Mouse (Mus musculus): Measurements from ENCODE around the gene Eif2a. TPM values are rescaled to one million over a fixed set of nuclear protein-coding genes. Genes with fewer than 3 reads are reported as not detected.

Gene Eif2a
- total and polyA plus RNA-seq, 3 experiments, result 116 to 241 (median 119) TPM

GRCm38 (mm10) chr3:58478755-58479455 is 46.7 kb upstream of the Eif2a start:
- Histone ChIP-seq H3K79me2 (replicated peaks; ENCODE audit: control insufficient read depth, extremely low read depth, insufficient read depth, poor library complexity, severe bottlenecking) (no peaks in the 10 kb centered on the region), H3K9ac (ENCODE audit: insufficient read depth, low read depth) (no peak overlapping the region), H3K4me2 (ENCODE audit: insufficient read depth, low read depth, poor library complexity, severe bottlenecking) (no peak overlapping the region), H3K27me3 (replicated peaks) (no peaks in the 10 kb centered on the region), H3K9me3 (replicated peaks; ENCODE audit: low read length) (no peaks in the 10 kb centered on the region), H3K27ac (ENCODE audit: insufficient read depth, low read depth) (no peak overlapping the region), H3K4me1 (ENCODE audit: control insufficient read depth in 1 of 2, insufficient read depth in 2 of 2) (no peaks in the 10 kb centered on the region), H3K36me3 (replicated peaks in 1 of 2; ENCODE audit: control insufficient read depth in 1 of 2, insufficient read depth in 1 of 2, low read length in 1 of 2) (no peaks in the 10 kb centered on the region), H3K4me3 (replicated peaks in 1 of 3; ENCODE audit: low read depth in 2 of 3, low read length in 2 of 3, poor library complexity in 1 of 3) (no peak overlapping the region)
- no peak for DNase-seq (ENCODE audit: extremely low read depth)
- TF ChIP-seq CTCF (conservative IDR thresholded peaks at IDR 0.05 in 1 of 2, IDR thresholded peaks at IDR 0.05 in 1 of 2; ENCODE audit: low read depth in 2 of 2, low read length in 2 of 2) (no peak), RCOR1 (conservative IDR thresholded peaks at IDR 0.05; ENCODE audit: low read depth, low read length) (no peak), NELFE (IDR thresholded peaks at IDR 0.05; ENCODE audit: low read depth, low read length) (no peak), GABPA (IDR thresholded peaks at IDR 0.05; ENCODE audit: insufficient replicate concordance, low read depth, low read length) (no peak), ELF1 (IDR thresholded peaks at IDR 0.05; ENCODE audit: low read depth, low read length) (no peak), IRF4 (IDR thresholded peaks at IDR 0.05; ENCODE audit: low read depth, low read length) (no peak), USF1 (IDR thresholded peaks at IDR 0.05; ENCODE audit: low read depth, low read length) (no peak), EP300 (IDR thresholded peaks at IDR 0.05; ENCODE audit: low read length) (no peak), POLR2A (IDR thresholded peaks at IDR 0.05; ENCODE audit: low read depth, low read length) (no peak), HCFC1 (IDR thresholded peaks at IDR 0.05; ENCODE audit: low read depth, low read length) (no peak), SMC3 (IDR thresholded peaks at IDR 0.05; ENCODE audit: low read depth, low read length) (no peak), MXI1 (IDR thresholded peaks at IDR 0.05; ENCODE audit: low read depth, low read length) (no peak), JUND (conservative IDR thresholded peaks at IDR 0.05; ENCODE audit: low read depth, low read length) (no peak), MAZ (IDR thresholded peaks at IDR 0.05; ENCODE audit: low read depth, low read length) (no peak), USF2 (conservative IDR thresholded peaks at IDR 0.05; ENCODE audit: low read depth, low read length) (no peak), POLR2AphosphoS2 (IDR thresholded peaks at IDR 0.05; ENCODE audit: low read depth, low read length) (no peak), MAFK (IDR thresholded peaks at IDR 0.05; ENCODE audit: insufficient replicate concordance, low read length) (no peak), JUN (IDR thresholded peaks at IDR 0.05; ENCODE audit: insufficient read depth, low read depth, low read length) (no peak)
- in situ Hi-C loops (cut with MboI; ENCODE audit: low pct_ligation_motif_present, low pct_unique_long_range_greater_than_20kb, low sequenced_read_pairs) (loop anchor here (25.0 kb wide), 1 partner anchor 642 kb away; the partner anchor contains the start of gene Pfn2), dilution Hi-C loops (cut with MboI; ENCODE audit: extremely low pct_ligation_motif_present, extremely low pct_unique_long_range_greater_than_20kb, low sequenced_read_pairs) (no loop called here)

GRCm38 (mm10) chr3:58485883-58486282 is 39.7 kb upstream of the Eif2a start:
- in situ Hi-C loops (cut with MboI; ENCODE audit: low pct_ligation_motif_present, low pct_unique_long_range_greater_than_20kb, low sequenced_read_pairs) (loop anchor here (25.0 kb wide), 1 partner anchor 649 kb away; the partner anchor contains the start of gene Pfn2), dilution Hi-C loops (cut with MboI; ENCODE audit: extremely low pct_ligation_motif_present, extremely low pct_unique_long_range_greater_than_20kb, low sequenced_read_pairs) (no loop called here)
- H3K4me2 ChIP-seq (ENCODE audit: insufficient read depth, low read depth, poor library complexity, severe bottlenecking), result no peak overlapping the region
- no peaks in the 10 kb centered on the region for H3K79me2 ChIP-seq (replicated peaks; ENCODE audit: control insufficient read depth, extremely low read depth, insufficient read depth, poor library complexity, severe bottlenecking)
- H3K27ac ChIP-seq (ENCODE audit: insufficient read depth, low read depth), result no peak overlapping the region
- no peaks in the 10 kb centered on the region for H3K36me3 ChIP-seq (replicated peaks in 1 of 2; ENCODE audit: control insufficient read depth in 1 of 2, insufficient read depth in 1 of 2, low read length in 1 of 2)
- peaks cover 8% of the 10 kb centered on the region for H3K9me3 ChIP-seq (replicated peaks; ENCODE audit: low read length)
- DNase-seq (ENCODE audit: extremely low read depth), result peak; percentile 55
- H3K27me3 ChIP-seq (replicated peaks), result no peaks in the 10 kb centered on the region
- H3K4me1 ChIP-seq (ENCODE audit: control insufficient read depth in 1 of 2, insufficient read depth in 2 of 2), result peaks cover 0 to 1% of the 10 kb centered on the region in 2 experiments; a peak in 1 of 4 replicates
- H3K4me3 ChIP-seq (replicated peaks in 1 of 3; ENCODE audit: low read depth in 2 of 3, low read length in 2 of 3, poor library complexity in 1 of 3), result no peak overlapping the region
- no peak overlapping the region for H3K9ac ChIP-seq (ENCODE audit: insufficient read depth, low read depth)
- TF ChIP-seq MAZ (IDR thresholded peaks at IDR 0.05; ENCODE audit: low read depth, low read length) (no peak), RAD21 (IDR thresholded peaks at IDR 0.05; ENCODE audit: low read depth, low read length) (peak; percentile 61), SIN3A (IDR thresholded peaks at IDR 0.05; ENCODE audit: low read length) (no peak), ZC3H11A (IDR thresholded peaks at IDR 0.05; ENCODE audit: low read depth, low read length) (no peak), BHLHE40 (IDR thresholded peaks at IDR 0.05; ENCODE audit: low read depth, low read length) (no peak), POLR2A (IDR thresholded peaks at IDR 0.05; ENCODE audit: low read depth, low read length) (no peak), NRF1 (IDR thresholded peaks at IDR 0.05; ENCODE audit: low read depth, low read length) (no peak), MYC (IDR thresholded peaks at IDR 0.05; ENCODE audit: low read depth, low read length) (peak; percentile 72; the same call in 1 of the 2 replicates), EP300 (IDR thresholded peaks at IDR 0.05; ENCODE audit: low read length) (no peak), ZMIZ1 (IDR thresholded peaks at IDR 0.05; ENCODE audit: low read depth, low read length) (no peak), CHD1 (IDR thresholded peaks at IDR 0.05; ENCODE audit: low read depth, low read length) (no peak), MEF2A (IDR thresholded peaks at IDR 0.05; ENCODE audit: borderline replicate concordance, low read depth, low read length) (no peak), ZNF384 (IDR thresholded peaks at IDR 0.05; ENCODE audit: low read depth, low read length) (no peak), RCOR1 (conservative IDR thresholded peaks at IDR 0.05; ENCODE audit: low read depth, low read length) (no peak), NELFE (IDR thresholded peaks at IDR 0.05; ENCODE audit: low read depth, low read length) (no peak), TBP (conservative IDR thresholded peaks at IDR 0.05; ENCODE audit: low read depth, low read length) (no peak), CTCF (conservative IDR thresholded peaks at IDR 0.05 in 1 of 2, IDR thresholded peaks at IDR 0.05 in 1 of 2; ENCODE audit: low read depth in 2 of 2, low read length in 2 of 2) (peak; percentile 66 to 67), MAX (IDR thresholded peaks at IDR 0.05; ENCODE audit: low read length) (no peak), MAFK (IDR thresholded peaks at IDR 0.05; ENCODE audit: insufficient replicate concordance, low read length) (no peak), SMC3 (IDR thresholded peaks at IDR 0.05; ENCODE audit: low read depth, low read length) (peak; percentile 45), ETS1 (conservative IDR thresholded peaks at IDR 0.05; ENCODE audit: low read depth, low read length) (no peak)

Measured in CH12.LX (cell line).